Mouse (Mus musculus) kidney, embryonic 16.5 days (tissue): Measurements from ENCODE around the gene Sptb. TPM values are rescaled to one million over a fixed set of nuclear protein-coding genes. Genes with fewer than 3 reads are reported as not detected.
A peak's percentile ranks its signal among the peaks of the same experiment; 100 is the strongest.

Source experiments
- ATAC-seq: fragments of 200-750 bp; cut with Nextera tagmentation; 2 replicates; pipeline ENCODE4 v1.8.0; 2017; ENCODE audit warnings: moderate TSS enrichment; ENCODE audit not compliant: low FRiP score, low TSS enrichment
- H3K27ac ChIP-seq: fragments of 300-500 bp; sonication (generic); 2 replicates; pipeline ENCODE4 v1.5.1; 2014; ENCODE audit warnings: low read length
- H3K27me3 ChIP-seq: fragments of 300-500 bp; sonication (generic); 2 replicates; pipeline ENCODE4 v1.6.1; 2014; ENCODE audit warnings: low read length, control low read depth, mixed read lengths; ENCODE audit not compliant: insufficient read depth
- H3K36me3 ChIP-seq: fragments of 300-500 bp; sonication (generic); 2 replicates; pipeline ENCODE4 v1.6.1; 2014; ENCODE audit warnings: low read length, control low read depth, mixed read lengths; ENCODE audit not compliant: insufficient read depth
- H3K4me1 ChIP-seq: fragments of 300-500 bp; sonication (generic); 2 replicates; pipeline ENCODE4 v1.6.1; 2014; ENCODE audit warnings: low read length, control low read depth, mixed read lengths; ENCODE audit not compliant: insufficient read depth
- H3K4me2 ChIP-seq: fragments of 300-500 bp; sonication (generic); replicated peaks from 2 replicates; pipeline ENCODE4 v1.6.1; 2014; ENCODE audit warnings: low read depth, low read length
- H3K4me3 ChIP-seq: fragments of 300-500 bp; sonication (generic); 2 replicates; pipeline ENCODE4 v1.5.1; 2014; ENCODE audit warnings: mild to moderate bottlenecking, low read length
- H3K9ac ChIP-seq: fragments of 300-500 bp; sonication (generic); replicated peaks from 2 replicates; pipeline ENCODE4 v1.6.1; 2014; ENCODE audit warnings: low read length
- H3K9me3 ChIP-seq: fragments of 300-500 bp; sonication (generic); 2 replicates; pipeline ENCODE4 v1.6.1; 2016; ENCODE audit warnings: low read length, control low read depth
- WGBS: fragments of 180-500 bp; shearing (Covaris S2); extraction: QIAGEN DNeasy Blood & Tissue Kit; methylation state at CpG from one replicate; pipeline ENCODE4 v1.1.7; 2014; 5-methylcytosine and 5-hydroxymethylcytosine counted together
- polyA plus RNA-seq: library from polyadenylated mRNA; unstranded; fragments of >200 nt; fragmentation: Nextera tagmentation; extraction: Ambion mirVana; gene quantifications from 2 replicates; pipeline ENCODE4 v1.2.1, GENCODE M21; 2015

The Sptb gene
- polyA plus RNA-seq, 1 experiment from 2014 or later: 1.00 TPM

- H3K4me2 ChIP-seq: no peak overlapping the region
- 50% methylated on average over 12 of the region's 12 CpGs for WGBS
- H3K9ac ChIP-seq: no peak overlapping the region
- no peaks in the 10 kb centered on the region for H3K36me3 ChIP-seq
- H3K9me3 ChIP-seq: no peaks in the 10 kb centered on the region
- peaks cover 8% of the 10 kb centered on the region; the same call in 1 of the 2 replicates for H3K4me1 ChIP-seq
- no peak for ATAC-seq
- no peak overlapping the region for H3K27ac ChIP-seq
- H3K4me3 ChIP-seq: no peak overlapping the region
- no peaks in the 10 kb centered on the region for H3K27me3 ChIP-seq
These were observed 95.3 kb downstream of the Sptb start for GRCm38 (mm10) chr12:76614868-76615579.

GRCm38 (mm10) chr12:76612621-76613020 lies 97.7 kb downstream of the Sptb start:
- Histone ChIP-seq H3K27ac (no peak overlapping the region), H3K27me3 (no peaks in the 10 kb centered on the region), H3K9me3 (no peaks in the 10 kb centered on the region), H3K4me2 (no peak overlapping the region), H3K4me1 (peaks cover 8% of the 10 kb centered on the region; the same call in 1 of the 2 replicates), H3K9ac (no peak overlapping the region), H3K4me3 (no peak overlapping the region), H3K36me3 (no peaks in the 10 kb centered on the region)
- no peak for ATAC-seq
- WGBS: 73% methylated on average over 12 of the region's 12 CpGs

- no peak for ATAC-seq
- H3K4me2 ChIP-seq: no peak overlapping the region
- H3K4me3 ChIP-seq: no peak overlapping the region
- no peaks in the 10 kb centered on the region for H3K27me3 ChIP-seq
- no peak overlapping the region for H3K27ac ChIP-seq
- H3K4me1 ChIP-seq: no peaks in the 10 kb centered on the region
- no peaks in the 10 kb centered on the region for H3K9me3 ChIP-seq
- no peaks in the 10 kb centered on the region for H3K36me3 ChIP-seq
- no peak overlapping the region for H3K9ac ChIP-seq
- WGBS: 81% methylated on average over 15 of the region's 15 CpGs
These were observed 101.3 kb downstream of the Sptb start for GRCm38 (mm10) chr12:76608997-76609565.

- ATAC-seq: no peak
- WGBS: 87% methylated on average over 11 of the region's 11 CpGs
- no peak overlapping the region for H3K9ac ChIP-seq
- H3K4me2 ChIP-seq: no peak overlapping the region
- no peaks in the 10 kb centered on the region for H3K27me3 ChIP-seq
- H3K4me3 ChIP-seq: no peak overlapping the region
- H3K36me3 ChIP-seq: no peaks in the 10 kb centered on the region
- no peaks in the 10 kb centered on the region for H3K9me3 ChIP-seq
- no peak overlapping the region for H3K27ac ChIP-seq
- H3K4me1 ChIP-seq: no peaks in the 10 kb centered on the region
These were observed 102.1 kb downstream of the Sptb start for GRCm38 (mm10) chr12:76608241-76608640.

GRCm38 (mm10) chr12:76605837-76606236 lies 104.5 kb downstream of the Sptb start:
- Histone ChIP-seq H3K9ac (no peak overlapping the region), H3K36me3 (no peaks in the 10 kb centered on the region), H3K4me2 (no peak overlapping the region), H3K27ac (no peak overlapping the region), H3K27me3 (no peaks in the 10 kb centered on the region), H3K4me1 (no peaks in the 10 kb centered on the region), H3K9me3 (no peaks in the 10 kb centered on the region), H3K4me3 (no peak overlapping the region)
- WGBS: 71% methylated on average over 3 of the region's 3 CpGs
- no peak for ATAC-seq

- Histone ChIP-seq H3K4me2 (no peak overlapping the region), H3K9me3 (no peaks in the 10 kb centered on the region), H3K27me3 (no peaks in the 10 kb centered on the region), H3K4me3 (no peak overlapping the region), H3K9ac (no peak overlapping the region), H3K4me1 (no peaks in the 10 kb centered on the region), H3K27ac (no peak overlapping the region), H3K36me3 (no peaks in the 10 kb centered on the region)
- no peak for ATAC-seq
- 64% methylated on average over 4 of the region's 4 CpGs for WGBS
These were observed 105.8 kb downstream of the Sptb start for GRCm38 (mm10) chr12:76604546-76604945.

- no peaks in the 10 kb centered on the region for H3K9me3 ChIP-seq
- no peaks in the 10 kb centered on the region for H3K36me3 ChIP-seq
- no peaks in the 10 kb centered on the region for H3K4me1 ChIP-seq
- no peak overlapping the region for H3K4me2 ChIP-seq
- H3K9ac ChIP-seq: no peak overlapping the region
- 82% methylated on average over 9 of the region's 9 CpGs for WGBS
- ATAC-seq: no peak
- no peaks in the 10 kb centered on the region for H3K27me3 ChIP-seq
- no peak overlapping the region for H3K4me3 ChIP-seq
- H3K27ac ChIP-seq: no peak overlapping the region
These were observed 106.6 kb downstream of the Sptb start for GRCm38 (mm10) chr12:76603779-76604178.

GRCm38 (mm10) chr12:76598196-76598928 lies 112.0 kb downstream of the Sptb start:
- Histone ChIP-seq H3K4me1 (peaks cover 19% of the 10 kb centered on the region; the same call in 1 of the 2 replicates), H3K36me3 (no peaks in the 10 kb centered on the region), H3K27me3 (no peaks in the 10 kb centered on the region), H3K9me3 (no peaks in the 10 kb centered on the region), H3K4me3 (no peak overlapping the region), H3K27ac (no peak overlapping the region), H3K9ac (no peak overlapping the region), H3K4me2 (no peak overlapping the region)
- ATAC-seq: 0 out of 2 replicates have a peak, but pooled peaks have one; percentile 36
- WGBS: 60% methylated on average over 24 of the region's 24 CpGs

GRCm38 (mm10) chr12:76597577-76598100 lies 112.7 kb downstream of the Sptb start:
- WGBS: 65% methylated on average over 15 of the region's 15 CpGs
- Histone ChIP-seq H3K4me2 (no peak overlapping the region), H3K4me3 (no peak overlapping the region), H3K9ac (no peak overlapping the region), H3K9me3 (no peaks in the 10 kb centered on the region), H3K27ac (no peak overlapping the region), H3K27me3 (no peaks in the 10 kb centered on the region), H3K4me1 (peaks cover 19% of the 10 kb centered on the region; the same call in 1 of the 2 replicates), H3K36me3 (no peaks in the 10 kb centered on the region)
- ATAC-seq: 0 out of 2 replicates have a peak, but pooled peaks have one; percentile 18
